Mouse (Mus musculus): ENCODE results near the gene Tns3. TPM values are rescaled to one million over a fixed set of nuclear protein-coding genes. Genes with fewer than 3 reads are reported as not detected.
A peak's percentile ranks its signal among the peaks of the same experiment; 100 is the strongest.

The Tns3 gene
- total RNA-seq, 2 experiments from 2014 or later: 33.6 to 40.1 TPM

DNA sequence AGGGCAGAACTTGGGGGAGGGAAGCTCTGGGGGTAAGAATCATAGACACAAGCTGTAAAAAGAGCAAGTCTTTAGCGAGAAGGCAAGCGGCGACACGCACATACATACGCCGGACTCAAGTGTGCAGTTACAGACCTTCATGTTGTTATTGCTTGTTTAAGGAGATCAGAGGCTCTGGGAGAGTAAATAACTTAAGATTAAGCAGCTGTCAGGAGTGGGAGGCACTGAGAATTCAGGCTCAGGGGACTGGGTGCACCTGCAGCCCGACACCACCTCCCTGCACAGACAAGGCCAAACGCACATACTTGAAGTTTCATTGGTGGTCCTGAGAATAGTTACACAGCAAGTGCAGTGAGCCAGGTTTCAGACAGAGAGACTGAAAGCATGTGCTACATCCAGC, 169.3 kb downstream of the Tns3 start:
- TF ChIP-seq CTCF (IDR thresholded peaks at IDR 0.05): no peak
- intact Hi-C loops (cut with DNase I): no loop called here
- Histone ChIP-seq H3K27ac (no peak overlapping the region), H3K4me3 (no peak overlapping the region)
- DNase-seq (ENCODE audit: extremely low spot score in 1 of 2, low spot score in 2 of 2): no peak

DNA sequence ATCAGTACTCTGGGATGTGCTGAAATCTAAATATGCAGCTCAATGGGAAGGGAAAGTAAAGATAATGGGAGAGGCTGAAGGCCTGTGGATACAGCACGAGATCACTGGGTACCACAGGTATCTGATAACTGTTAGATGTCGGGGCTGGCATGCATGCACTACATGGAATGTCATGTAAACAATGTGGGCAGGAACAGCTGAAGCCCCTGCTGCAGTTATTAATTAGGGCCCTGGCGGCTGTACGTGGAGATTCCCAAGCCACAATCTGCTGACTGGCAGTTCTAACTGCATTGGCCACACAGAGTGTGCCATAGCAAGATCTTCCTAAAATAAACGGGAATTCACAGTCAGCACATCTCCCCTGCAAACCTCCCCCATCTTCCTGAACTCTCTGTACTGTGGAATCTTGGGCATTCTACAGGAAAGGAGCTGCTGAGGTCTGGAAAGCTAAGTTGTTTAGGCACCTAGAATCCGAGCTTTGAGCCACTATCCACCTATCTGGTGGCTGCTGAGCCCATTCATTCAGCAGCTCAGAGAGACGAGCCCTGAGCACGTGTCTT, 170.3 kb downstream of the Tns3 start:
- H3K4me3 ChIP-seq: no peak overlapping the region
- H3K27ac ChIP-seq: no peak overlapping the region
- TF ChIP-seq CTCF (IDR thresholded peaks at IDR 0.05): no peak
- intact Hi-C loops (cut with DNase I): no loop called here
- no peak for DNase-seq (ENCODE audit: extremely low spot score in 1 of 2, low spot score in 2 of 2)

DNA sequence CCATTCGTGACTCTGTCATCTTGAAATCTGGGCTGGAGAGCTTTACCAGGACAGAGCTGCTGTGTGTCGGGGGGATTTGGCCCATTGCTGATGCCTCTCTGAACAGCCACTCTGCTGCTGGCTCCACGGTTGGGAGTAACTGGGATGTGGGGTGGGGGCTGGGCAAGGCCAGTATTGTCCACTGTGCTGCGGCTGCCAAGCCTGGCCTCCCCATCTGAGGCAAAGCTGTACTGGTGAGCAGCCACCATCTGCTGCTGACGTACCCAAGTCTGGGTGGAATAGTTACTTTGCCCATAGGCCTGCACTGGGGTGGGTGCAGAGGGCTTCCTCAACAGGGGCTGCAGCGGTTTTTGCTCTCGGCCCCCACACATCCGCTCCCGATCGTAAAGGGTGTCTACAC, 172.0 kb downstream of the Tns3 start:
- intact Hi-C loops (cut with DNase I): no loop called here

DNA sequence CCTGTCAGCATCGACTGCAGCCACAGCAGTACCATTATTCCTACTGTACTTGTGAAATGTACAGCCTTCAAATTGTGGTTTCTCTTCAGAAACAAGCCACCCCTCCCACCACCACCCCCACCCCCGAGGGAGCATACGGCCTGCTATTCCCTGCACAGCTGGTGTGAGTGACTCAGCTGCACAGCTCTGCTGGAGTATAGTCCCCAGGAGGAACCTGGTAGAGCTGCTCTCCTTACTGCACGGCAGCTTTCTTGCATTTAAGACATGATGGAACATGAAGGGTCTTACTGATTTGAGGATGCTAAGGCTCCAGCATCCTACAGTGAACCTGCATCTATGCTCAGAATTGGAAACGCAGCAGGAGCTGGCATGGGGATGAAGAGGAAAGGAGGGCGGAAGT, 176.1 kb downstream of the Tns3 start:
- DNase-seq (ENCODE audit: extremely low spot score in 1 of 2, low spot score in 2 of 2): peak in 1 of 2 experiments; percentile 30
- Histone ChIP-seq H3K4me3 (no peak overlapping the region), H3K27ac (peak overlapping the region; percentile 36; the same call in 1 of the 2 replicates)
- intact Hi-C loops (cut with DNase I): loop anchor here (5.0 kb wide), 1 partner anchor 714 kb away; no protein-coding TSS in a partner anchor
- TF ChIP-seq CTCF (IDR thresholded peaks at IDR 0.05): no peak

More for the DNA sequence above, 172.0 kb downstream of the Tns3 start:
- no peak for TF ChIP-seq CTCF (IDR thresholded peaks at IDR 0.05)
- Histone ChIP-seq H3K4me3 (no peak overlapping the region), H3K27ac (no peak overlapping the region)
- no peak for DNase-seq (ENCODE audit: extremely low spot score in 1 of 2, low spot score in 2 of 2)

DNA sequence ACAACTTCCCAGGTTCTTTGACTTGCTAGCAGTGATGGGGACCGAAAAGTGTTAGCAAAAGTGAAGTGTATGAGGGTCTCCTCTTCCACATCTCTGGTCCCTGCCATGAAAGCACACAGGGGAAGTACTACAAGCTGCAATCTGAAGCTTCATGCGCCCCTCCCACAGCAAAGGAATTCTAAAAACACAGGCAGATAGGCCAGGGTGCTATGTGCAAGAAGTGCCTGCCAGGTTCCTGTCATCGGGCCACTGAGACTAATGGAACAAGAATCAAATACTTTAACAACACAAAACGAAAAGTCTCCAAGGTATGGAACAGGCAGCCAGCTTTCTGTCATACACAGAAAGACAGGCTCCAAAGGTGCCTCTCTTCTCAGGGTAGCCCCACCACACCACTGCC, 177.8 kb downstream of the Tns3 start:
- intact Hi-C loops (cut with DNase I): loop anchor here (5.0 kb wide), 1 partner anchor 716 kb away; no protein-coding TSS in a partner anchor
- H3K27ac ChIP-seq: no peak overlapping the region
- TF ChIP-seq CTCF (IDR thresholded peaks at IDR 0.05): no peak
- H3K4me3 ChIP-seq: no peak overlapping the region
- DNase-seq (ENCODE audit: extremely low spot score in 1 of 2, low spot score in 2 of 2): no peak

DNA sequence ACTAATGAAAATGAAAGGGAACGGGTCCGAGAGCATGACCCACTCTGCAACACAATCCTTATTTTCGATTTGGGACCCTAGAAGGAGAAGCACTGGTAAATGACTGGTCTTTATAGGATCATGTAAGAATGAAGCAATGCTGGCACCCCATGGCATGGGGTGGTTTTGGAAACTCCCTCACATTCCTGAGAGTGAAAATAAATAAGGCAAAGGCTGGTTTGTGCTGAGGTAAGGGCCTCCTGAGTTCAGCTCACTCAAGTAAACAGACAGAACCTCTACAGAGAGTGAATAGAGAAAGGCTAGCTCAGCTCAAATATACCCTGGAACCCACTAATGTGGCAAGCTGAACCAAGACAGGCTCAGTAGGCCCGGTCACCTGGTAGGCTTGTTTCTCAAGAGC, 179.8 kb downstream of the Tns3 start:
- H3K4me3 ChIP-seq: no peak overlapping the region
- intact Hi-C loops (cut with DNase I): no loop called here
- no peak for TF ChIP-seq CTCF (IDR thresholded peaks at IDR 0.05)
- H3K27ac ChIP-seq: no peak overlapping the region
- DNase-seq (ENCODE audit: extremely low spot score in 1 of 2, low spot score in 2 of 2): no peak

DNA sequence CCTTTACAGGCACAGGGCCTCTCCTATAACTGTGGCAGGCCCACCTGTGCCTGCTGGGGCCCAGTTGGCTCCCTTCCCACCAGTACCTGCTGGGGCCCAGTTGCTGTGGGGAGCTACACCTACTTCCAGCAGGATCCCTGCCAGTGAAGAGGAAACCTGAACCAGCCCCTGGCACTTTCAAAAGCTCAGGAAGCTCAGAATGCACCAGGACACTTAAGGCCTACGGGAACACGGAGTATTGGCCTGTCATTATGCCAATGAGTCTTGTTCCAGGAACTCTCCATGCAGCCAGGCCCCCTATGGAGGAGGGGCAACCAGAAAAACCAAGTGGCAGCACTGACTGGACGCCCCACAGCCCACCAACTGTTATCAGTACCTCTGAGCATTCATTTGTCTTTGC, 181.6 kb downstream of the Tns3 start:
- no peak for TF ChIP-seq CTCF (IDR thresholded peaks at IDR 0.05)
- Histone ChIP-seq H3K27ac (no peak overlapping the region), H3K4me3 (no peak overlapping the region)
- no peak for DNase-seq (ENCODE audit: extremely low spot score in 1 of 2, low spot score in 2 of 2)
- intact Hi-C loops (cut with DNase I): no loop called here

DNA sequence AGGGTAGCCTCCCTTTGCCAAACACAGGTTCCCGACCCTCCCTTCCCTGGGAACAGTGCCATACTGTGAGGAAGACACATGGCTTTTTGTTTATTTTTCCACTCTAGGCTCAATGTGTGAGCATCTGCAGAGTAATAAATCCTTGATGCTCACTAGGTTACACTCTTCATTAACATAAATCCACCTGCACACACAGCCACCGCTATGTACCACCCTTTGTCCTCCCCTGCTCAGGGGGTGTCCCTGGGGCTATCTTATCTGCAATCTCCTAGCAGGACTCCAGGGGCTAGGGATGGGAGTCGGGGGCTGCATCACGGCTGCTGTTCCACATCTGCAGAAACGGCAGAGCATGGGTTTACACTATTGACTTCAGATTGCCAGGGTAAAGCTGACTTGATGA, 182.4 kb downstream of the Tns3 start:
- intact Hi-C loops (cut with DNase I): no loop called here
- DNase-seq (ENCODE audit: extremely low spot score in 1 of 2, low spot score in 2 of 2): no peak
- no peak for TF ChIP-seq CTCF (IDR thresholded peaks at IDR 0.05)
- Histone ChIP-seq H3K4me3 (no peak overlapping the region), H3K27ac (no peak overlapping the region)

DNA sequence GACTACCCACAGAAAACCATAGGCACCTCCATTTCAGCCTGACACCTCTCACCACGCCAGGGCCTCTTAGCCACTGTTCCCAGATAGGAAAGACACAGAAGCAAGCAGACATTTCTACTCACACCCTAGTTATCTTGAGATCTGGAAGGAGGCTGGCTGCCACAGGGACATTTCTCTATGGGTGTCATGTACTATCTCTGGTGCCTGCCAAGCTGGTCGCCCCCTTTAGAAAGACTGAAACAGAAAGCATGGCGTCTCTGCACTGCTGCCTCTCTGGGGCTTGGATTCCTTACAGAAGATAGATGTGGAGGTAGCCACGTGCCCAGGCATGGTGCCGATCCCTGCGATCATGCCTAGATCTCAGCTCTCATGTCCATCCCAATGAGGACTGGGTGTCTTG, 182.8 kb downstream of the Tns3 start:
- intact Hi-C loops (cut with DNase I): no loop called here

DNA sequence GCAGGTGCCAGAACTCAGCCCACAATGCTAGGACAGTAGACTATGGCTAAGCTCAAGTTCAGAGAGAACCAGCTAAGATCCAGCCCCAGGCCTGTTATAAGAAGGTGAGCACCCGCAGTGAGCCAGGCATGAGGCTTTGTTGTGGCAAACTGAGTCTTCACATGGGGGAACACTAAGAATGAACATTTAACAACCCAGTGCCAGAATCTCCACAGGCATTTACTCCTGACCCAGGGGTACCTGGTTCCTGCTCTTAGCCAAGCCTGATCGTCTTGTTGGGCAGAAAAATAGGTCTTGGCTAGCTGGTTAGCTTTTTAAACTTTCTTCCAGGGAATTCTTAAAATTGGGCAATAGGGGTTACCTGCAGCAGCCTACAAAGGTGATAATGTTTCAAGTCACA, 184.5 kb downstream of the Tns3 start:
- Histone ChIP-seq H3K27ac (no peak overlapping the region), H3K4me3 (no peak overlapping the region)
- DNase-seq (ENCODE audit: extremely low spot score in 1 of 2, low spot score in 2 of 2): no peak
- TF ChIP-seq CTCF (IDR thresholded peaks at IDR 0.05): no peak
- intact Hi-C loops (cut with DNase I): no loop called here

More for the DNA sequence above, 182.8 kb downstream of the Tns3 start:
- no peak for DNase-seq (ENCODE audit: extremely low spot score in 1 of 2, low spot score in 2 of 2)
- no peak for TF ChIP-seq CTCF (IDR thresholded peaks at IDR 0.05)
- Histone ChIP-seq H3K4me3 (no peak overlapping the region), H3K27ac (no peak overlapping the region)

DNA sequence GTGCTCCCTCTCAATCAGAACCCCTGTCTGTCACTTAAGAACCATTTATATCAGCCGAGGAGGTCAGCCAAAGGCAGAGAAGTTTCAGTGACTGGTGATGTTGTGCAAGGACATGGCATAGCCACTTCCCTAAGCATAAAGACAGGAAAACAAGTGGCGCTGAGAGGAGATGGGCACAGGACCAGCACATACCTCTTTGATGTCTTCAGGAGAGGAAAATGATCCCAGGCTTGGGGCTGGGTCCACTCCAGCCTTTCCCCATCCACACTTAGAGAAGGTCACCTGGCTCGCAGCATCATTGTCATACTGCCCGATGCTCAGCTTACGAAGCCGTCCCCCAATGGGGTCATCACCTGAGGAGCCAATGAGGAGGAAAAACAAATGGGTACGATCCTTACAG, 185.0 kb downstream of the Tns3 start:
- intact Hi-C loops (cut with DNase I): no loop called here
- Histone ChIP-seq H3K27ac (no peak overlapping the region), H3K4me3 (no peak overlapping the region)
- DNase-seq (ENCODE audit: extremely low spot score in 1 of 2, low spot score in 2 of 2): no peak
- TF ChIP-seq CTCF (IDR thresholded peaks at IDR 0.05): no peak

DNA sequence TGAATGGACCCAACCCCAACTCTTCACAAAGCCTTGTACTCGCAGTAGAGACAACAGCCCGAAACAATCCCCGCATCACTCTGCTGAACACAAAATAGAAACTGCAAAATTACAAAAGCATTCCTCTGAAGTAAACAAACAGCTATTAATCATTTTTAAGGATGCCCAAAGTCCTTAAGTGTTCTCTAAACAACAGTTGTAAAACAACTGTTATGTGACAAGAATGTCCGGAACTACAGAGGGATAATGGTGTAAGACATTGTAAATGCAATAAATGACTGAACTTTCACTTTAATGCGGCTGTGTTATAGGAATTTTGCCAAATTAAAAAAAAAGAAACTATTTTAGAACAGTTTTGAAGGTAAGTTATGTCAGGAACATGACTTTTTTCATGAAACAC, 190.7 kb downstream of the Tns3 start:
- no peak for TF ChIP-seq CTCF (IDR thresholded peaks at IDR 0.05)
- Histone ChIP-seq H3K4me3 (no peak overlapping the region), H3K27ac (no peak overlapping the region)
- DNase-seq (ENCODE audit: extremely low spot score in 1 of 2, low spot score in 2 of 2): no peak
- intact Hi-C loops (cut with DNase I): no loop called here

DNA sequence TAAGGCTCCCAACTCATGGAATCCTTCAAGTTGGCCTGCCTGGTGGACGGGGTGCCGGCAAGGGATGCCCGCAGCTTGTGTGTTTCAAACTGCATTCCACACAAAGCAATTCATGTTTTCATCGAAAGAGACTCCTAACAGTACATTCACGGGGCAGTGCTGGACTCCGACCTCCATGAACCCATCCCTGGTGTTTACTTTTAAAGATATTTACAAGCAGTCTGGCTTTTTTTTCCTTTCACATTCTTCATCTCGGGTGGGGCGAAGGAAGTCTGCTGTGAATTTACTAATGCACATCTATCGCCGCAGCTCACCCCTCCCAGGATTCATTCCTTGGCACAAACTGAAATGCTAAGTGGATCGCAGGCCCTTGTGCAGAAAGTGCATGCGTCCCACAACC, 191.9 kb downstream of the Tns3 start:
- Histone ChIP-seq H3K27ac (no peak overlapping the region), H3K4me3 (no peak overlapping the region)
- no peak for TF ChIP-seq CTCF (IDR thresholded peaks at IDR 0.05)
- intact Hi-C loops (cut with DNase I): no loop called here
- DNase-seq (ENCODE audit: extremely low spot score in 1 of 2, low spot score in 2 of 2): no peak

Data from left cerebral cortex, adult 2 months (tissue).